Mouse (Mus musculus): ENCODE data around the gene Dtnb. TPM values are rescaled to one million over a fixed set of nuclear protein-coding genes. Genes with fewer than 3 reads are reported as not detected.

Dtnb gene
- polyA plus RNA-seq, 1 experiment from 2014 or later, result 14.2 TPM

DNA sequence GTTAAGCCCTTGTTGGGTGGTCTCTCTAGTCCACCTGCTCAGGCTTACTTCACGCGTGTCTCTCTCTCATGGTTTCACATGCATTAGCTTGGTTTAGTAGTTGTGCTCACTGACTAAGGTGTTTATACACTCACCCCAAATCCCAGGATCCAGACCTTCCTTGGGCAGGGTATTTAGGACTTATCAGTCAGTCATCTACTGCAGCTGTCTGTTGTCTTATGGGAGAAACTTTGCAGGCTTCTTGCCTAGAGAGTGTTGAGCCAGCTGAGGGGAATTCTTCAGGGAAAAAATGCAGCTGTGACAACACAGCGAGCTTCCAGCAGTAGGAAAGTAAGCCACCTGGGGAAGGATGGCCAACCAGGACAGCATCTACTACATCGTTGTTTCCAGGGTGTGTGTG lies 13.3 kb downstream of the Dtnb start:
- Histone ChIP-seq H3K9me3 (replicated peaks; ENCODE audit: control insufficient read depth, low read length) (no peaks in the 10 kb centered on the region), H3K27ac (ENCODE audit: low read length) (no peak overlapping the region), H3K9ac (ENCODE audit: low read length) (no peak overlapping the region), H3K27me3 (ENCODE audit: control insufficient read depth, insufficient read depth, low read length) (no peaks in the 10 kb centered on the region), H3K4me3 (ENCODE audit: low read length) (no peak overlapping the region), H3K4me1 (ENCODE audit: control insufficient read depth, insufficient read depth, low read length) (peaks cover under 1% of the 10 kb centered on the region; the same call in 1 of the 2 replicates), H3K4me2 (ENCODE audit: low read depth, low read length) (no peak overlapping the region), H3K36me3 (ENCODE audit: control insufficient read depth, insufficient read depth) (0 out of 2 replicates have a peak, but pooled peaks cover 3% of the 10 kb centered on the region)
- 55% methylated on average over 4 of the region's 4 CpGs for WGBS
- ATAC-seq (replicated peaks; ENCODE audit: extremely low read depth, insufficient read depth, low FRiP score), result peak; percentile 14; the same call in 1 of the 2 replicates

- H3K4me2 ChIP-seq (ENCODE audit: low read depth, low read length), result no peak overlapping the region
- 72% methylated on average over 1 of the region's 1 CpGs for WGBS
- no peaks in the 10 kb centered on the region for H3K4me1 ChIP-seq (ENCODE audit: control insufficient read depth, insufficient read depth, low read length)
- 0 out of 2 replicates have a peak, but pooled peaks cover 3% of the 10 kb centered on the region for H3K36me3 ChIP-seq (ENCODE audit: control insufficient read depth, insufficient read depth)
- no peak overlapping the region for H3K4me3 ChIP-seq (ENCODE audit: low read length)
- no peak overlapping the region for H3K27ac ChIP-seq (ENCODE audit: low read length)
- no peak for ATAC-seq (replicated peaks; ENCODE audit: extremely low read depth, insufficient read depth, low FRiP score)
- no peaks in the 10 kb centered on the region for H3K9me3 ChIP-seq (replicated peaks; ENCODE audit: control insufficient read depth, low read length)
- no peaks in the 10 kb centered on the region for H3K27me3 ChIP-seq (ENCODE audit: control insufficient read depth, insufficient read depth, low read length)
- no peak overlapping the region for H3K9ac ChIP-seq (ENCODE audit: low read length)
Observed at GRCm38 (mm10) chr12:3587010-3587409, 14.8 kb downstream of the Dtnb start.

GRCm38 (mm10) chr12:3590039-3590438 lies 17.9 kb downstream of the Dtnb start:
- ATAC-seq (replicated peaks; ENCODE audit: extremely low read depth, insufficient read depth, low FRiP score), result no peak
- H3K9ac ChIP-seq (ENCODE audit: low read length), result no peak overlapping the region
- H3K4me3 ChIP-seq (ENCODE audit: low read length), result no peak overlapping the region
- 93% methylated on average over 9 of the region's 9 CpGs for WGBS
- H3K27me3 ChIP-seq (ENCODE audit: control insufficient read depth, insufficient read depth, low read length), result no peaks in the 10 kb centered on the region
- H3K36me3 ChIP-seq (ENCODE audit: control insufficient read depth, insufficient read depth), result peaks cover 7% of the 10 kb centered on the region; the same call in 1 of the 2 replicates
- H3K9me3 ChIP-seq (replicated peaks; ENCODE audit: control insufficient read depth, low read length), result no peaks in the 10 kb centered on the region
- H3K27ac ChIP-seq (ENCODE audit: low read length), result no peak overlapping the region
- H3K4me2 ChIP-seq (ENCODE audit: low read depth, low read length), result no peak overlapping the region
- H3K4me1 ChIP-seq (ENCODE audit: control insufficient read depth, insufficient read depth, low read length), result no peaks in the 10 kb centered on the region

DNA sequence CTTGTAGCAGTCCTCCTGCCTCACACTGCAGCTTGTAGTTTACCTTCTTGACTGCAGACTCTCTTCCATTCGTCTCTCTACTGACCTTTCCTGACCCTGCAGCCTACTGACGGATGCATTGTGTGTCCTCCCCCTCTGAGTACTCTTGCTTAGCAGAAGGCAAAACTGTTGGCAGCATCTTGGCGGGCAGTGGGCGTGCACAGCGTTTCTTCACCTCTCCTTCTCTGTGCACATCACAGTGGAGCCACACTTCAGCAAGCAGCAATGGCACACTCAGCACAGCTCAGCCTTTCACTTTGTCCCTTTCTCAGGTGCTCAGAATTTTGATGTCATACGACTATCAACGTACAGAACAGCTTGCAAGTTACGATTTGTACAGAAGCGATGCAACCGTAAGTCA lies 19.4 kb downstream of the Dtnb start:
- Histone ChIP-seq H3K4me3 (ENCODE audit: low read length) (no peak overlapping the region), H3K9ac (ENCODE audit: low read length) (no peak overlapping the region), H3K4me1 (ENCODE audit: control insufficient read depth, insufficient read depth, low read length) (no peaks in the 10 kb centered on the region), H3K9me3 (replicated peaks; ENCODE audit: control insufficient read depth, low read length) (no peaks in the 10 kb centered on the region), H3K27me3 (ENCODE audit: control insufficient read depth, insufficient read depth, low read length) (no peaks in the 10 kb centered on the region), H3K27ac (ENCODE audit: low read length) (no peak overlapping the region), H3K4me2 (ENCODE audit: low read depth, low read length) (no peak overlapping the region), H3K36me3 (ENCODE audit: control insufficient read depth, insufficient read depth) (peaks cover 7% of the 10 kb centered on the region; the same call in 1 of the 2 replicates)
- no peak for ATAC-seq (replicated peaks; ENCODE audit: extremely low read depth, insufficient read depth, low FRiP score)
- 82% methylated on average over 10 of the region's 10 CpGs for WGBS

GRCm38 (mm10) chr12:3602786-3603185 lies 30.6 kb downstream of the Dtnb start:
- Histone ChIP-seq H3K27me3 (ENCODE audit: control insufficient read depth, insufficient read depth, low read length) (no peaks in the 10 kb centered on the region), H3K9ac (ENCODE audit: low read length) (no peak overlapping the region), H3K4me2 (ENCODE audit: low read depth, low read length) (no peak overlapping the region), H3K4me3 (ENCODE audit: low read length) (no peak overlapping the region), H3K9me3 (replicated peaks; ENCODE audit: control insufficient read depth, low read length) (no peaks in the 10 kb centered on the region), H3K36me3 (ENCODE audit: control insufficient read depth, insufficient read depth) (no peaks in the 10 kb centered on the region; the same call in 1 of the 2 replicates), H3K4me1 (ENCODE audit: control insufficient read depth, insufficient read depth, low read length) (no peaks in the 10 kb centered on the region), H3K27ac (ENCODE audit: low read length) (no peak overlapping the region)
- ATAC-seq (replicated peaks; ENCODE audit: extremely low read depth, insufficient read depth, low FRiP score), result no peak
- 88% methylated on average over 4 of the region's 4 CpGs for WGBS

- no peaks in the 10 kb centered on the region for H3K4me1 ChIP-seq (ENCODE audit: control insufficient read depth, insufficient read depth, low read length)
- H3K4me3 ChIP-seq (ENCODE audit: low read length), result no peak overlapping the region
- no peaks in the 10 kb centered on the region for H3K36me3 ChIP-seq (ENCODE audit: control insufficient read depth, insufficient read depth)
- H3K4me2 ChIP-seq (ENCODE audit: low read depth, low read length), result no peak overlapping the region
- H3K9ac ChIP-seq (ENCODE audit: low read length), result no peak overlapping the region
- H3K27ac ChIP-seq (ENCODE audit: low read length), result no peak overlapping the region
- 84% methylated on average over 7 of the region's 7 CpGs for WGBS
- H3K9me3 ChIP-seq (replicated peaks; ENCODE audit: control insufficient read depth, low read length), result no peaks in the 10 kb centered on the region
- H3K27me3 ChIP-seq (ENCODE audit: control insufficient read depth, insufficient read depth, low read length), result no peaks in the 10 kb centered on the region
- ATAC-seq (replicated peaks; ENCODE audit: extremely low read depth, insufficient read depth, low FRiP score), result no peak
Observed at GRCm38 (mm10) chr12:3606202-3606601, 34.0 kb downstream of the Dtnb start.

GRCm38 (mm10) chr12:3609747-3610146 lies 37.6 kb downstream of the Dtnb start:
- ATAC-seq (replicated peaks; ENCODE audit: extremely low read depth, insufficient read depth, low FRiP score), result no peak

DNA sequence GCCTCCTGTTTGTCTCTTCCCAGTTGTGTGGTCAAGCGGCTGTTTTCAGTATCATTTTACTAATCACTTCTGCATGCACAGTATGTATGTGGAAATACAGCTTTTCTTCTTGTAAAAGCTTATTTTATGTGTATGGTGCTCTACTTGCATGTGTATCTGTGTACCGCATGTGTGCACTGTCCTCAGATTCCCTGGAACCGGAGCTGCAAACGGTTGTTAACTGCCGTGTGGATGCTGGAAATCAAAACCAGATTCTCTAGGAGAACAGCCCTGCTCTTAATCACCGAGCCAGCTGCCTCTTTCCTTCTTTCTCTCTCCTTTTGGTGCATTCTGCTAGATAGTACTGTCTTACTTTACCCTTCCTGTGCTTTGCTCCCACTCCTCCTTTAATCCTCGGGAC lies 39.7 kb downstream of the Dtnb start:
- Histone ChIP-seq H3K9ac (ENCODE audit: low read length) (no peak overlapping the region), H3K4me1 (ENCODE audit: control insufficient read depth, insufficient read depth, low read length) (no peaks in the 10 kb centered on the region), H3K36me3 (ENCODE audit: control insufficient read depth, insufficient read depth) (no peaks in the 10 kb centered on the region), H3K4me3 (ENCODE audit: low read length) (no peak overlapping the region), H3K9me3 (replicated peaks; ENCODE audit: control insufficient read depth, low read length) (no peaks in the 10 kb centered on the region), H3K4me2 (ENCODE audit: low read depth, low read length) (no peak overlapping the region), H3K27me3 (ENCODE audit: control insufficient read depth, insufficient read depth, low read length) (no peaks in the 10 kb centered on the region), H3K27ac (ENCODE audit: low read length) (no peak overlapping the region)
- 72% methylated on average over 7 of the region's 7 CpGs for WGBS
- ATAC-seq (replicated peaks; ENCODE audit: extremely low read depth, insufficient read depth, low FRiP score), result no peak

More at GRCm38 (mm10) chr12:3609747-3610146, 37.6 kb downstream of the Dtnb start:
- no peaks in the 10 kb centered on the region for H3K9me3 ChIP-seq (replicated peaks; ENCODE audit: control insufficient read depth, low read length)
- no peaks in the 10 kb centered on the region for H3K27me3 ChIP-seq (ENCODE audit: control insufficient read depth, insufficient read depth, low read length)
- no peaks in the 10 kb centered on the region for H3K36me3 ChIP-seq (ENCODE audit: control insufficient read depth, insufficient read depth)
- no peak overlapping the region for H3K4me3 ChIP-seq (ENCODE audit: low read length)
- H3K9ac ChIP-seq (ENCODE audit: low read length), result no peak overlapping the region
- H3K27ac ChIP-seq (ENCODE audit: low read length), result no peak overlapping the region
- H3K4me1 ChIP-seq (ENCODE audit: control insufficient read depth, insufficient read depth, low read length), result no peaks in the 10 kb centered on the region
- H3K4me2 ChIP-seq (ENCODE audit: low read depth, low read length), result no peak overlapping the region

- no peaks in the 10 kb centered on the region for H3K4me1 ChIP-seq (ENCODE audit: control insufficient read depth, insufficient read depth, low read length)
- no peak overlapping the region for H3K27ac ChIP-seq (ENCODE audit: low read length)
- no peaks in the 10 kb centered on the region for H3K27me3 ChIP-seq (ENCODE audit: control insufficient read depth, insufficient read depth, low read length)
- 85% methylated on average over 8 of the region's 8 CpGs for WGBS
- no peaks in the 10 kb centered on the region for H3K36me3 ChIP-seq (ENCODE audit: control insufficient read depth, insufficient read depth)
- H3K4me2 ChIP-seq (ENCODE audit: low read depth, low read length), result no peak overlapping the region
- ATAC-seq (replicated peaks; ENCODE audit: extremely low read depth, insufficient read depth, low FRiP score), result no peak
- H3K4me3 ChIP-seq (ENCODE audit: low read length), result no peak overlapping the region
- H3K9ac ChIP-seq (ENCODE audit: low read length), result no peak overlapping the region
- no peaks in the 10 kb centered on the region for H3K9me3 ChIP-seq (replicated peaks; ENCODE audit: control insufficient read depth, low read length)
Observed at GRCm38 (mm10) chr12:3615041-3615440, 42.9 kb downstream of the Dtnb start.
